Mouse (Mus musculus): ENCODE results near the gene Lmtk2.

DNA sequence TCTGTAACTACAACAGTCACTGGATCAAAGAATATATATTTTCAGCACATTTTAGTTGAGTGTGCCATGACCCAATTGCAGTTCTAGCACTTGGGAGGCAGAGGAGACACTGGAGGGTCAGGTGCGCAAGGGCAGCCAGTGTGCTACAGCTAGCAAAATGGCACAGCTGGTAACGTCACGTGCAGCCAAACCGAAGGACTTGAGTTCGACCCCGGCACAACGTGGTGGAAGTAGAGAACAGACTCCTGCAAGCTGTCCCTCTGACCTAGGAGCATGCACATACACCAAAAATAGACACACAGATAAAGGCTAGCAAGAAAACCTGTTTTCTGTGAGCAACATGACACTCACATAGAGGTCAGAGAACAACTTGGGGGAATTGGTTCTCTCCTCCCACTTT, 89.1 kb downstream of the Lmtk2 start:
- TF ChIP-seq CTCF (IDR thresholded peaks at IDR 0.05 in 2 of 3, conservative IDR thresholded peaks at IDR 0.05 in 1 of 3; ENCODE audit: control insufficient read depth in 1 of 3, insufficient read depth in 1 of 3, low read depth in 2 of 3, low read length in 3 of 3, poor library complexity in 1 of 3, severe bottlenecking in 1 of 3): no peak
- TF ChIP-seq SIN3A (IDR thresholded peaks at IDR 0.05; ENCODE audit: low read length): no peak
- no peak for TF ChIP-seq ELF1 (IDR thresholded peaks at IDR 0.05; ENCODE audit: low read depth, low read length)
- TF ChIP-seq SMC3 (IDR thresholded peaks at IDR 0.05; ENCODE audit: low read depth, low read length): no peak
- no peak for TF ChIP-seq ETS1 (IDR thresholded peaks at IDR 0.05; ENCODE audit: low read depth, low read length)
- TF ChIP-seq MYB (IDR thresholded peaks at IDR 0.05; ENCODE audit: low read depth, low read length): no peak
- TF ChIP-seq GABPA (IDR thresholded peaks at IDR 0.05; ENCODE audit: low read depth, low read length): no peak
- no peak for TF ChIP-seq KAT2A (conservative IDR thresholded peaks at IDR 0.05; ENCODE audit: low read depth, low read length)
- TF ChIP-seq POLR2AphosphoS5 (IDR thresholded peaks at IDR 0.05; ENCODE audit: borderline replicate concordance, low read depth, low read length): no peak
- TF ChIP-seq USF1 (IDR thresholded peaks at IDR 0.05; ENCODE audit: low read depth, low read length): no peak
- no peak for TF ChIP-seq EP300 (IDR thresholded peaks at IDR 0.05; ENCODE audit: low read depth in 1 of 2, low read length in 2 of 2)
